Mouse (Mus musculus) left cerebral cortex, adult 11 months (tissue): Measurements from ENCODE around the gene Eif4e2.

Experiments used
- DNase-seq: peaks from one replicate; pipeline ENCODE4 v3.0.0; 2022; ENCODE audit warnings: low spot score

Eif4e2 gene

DNA sequence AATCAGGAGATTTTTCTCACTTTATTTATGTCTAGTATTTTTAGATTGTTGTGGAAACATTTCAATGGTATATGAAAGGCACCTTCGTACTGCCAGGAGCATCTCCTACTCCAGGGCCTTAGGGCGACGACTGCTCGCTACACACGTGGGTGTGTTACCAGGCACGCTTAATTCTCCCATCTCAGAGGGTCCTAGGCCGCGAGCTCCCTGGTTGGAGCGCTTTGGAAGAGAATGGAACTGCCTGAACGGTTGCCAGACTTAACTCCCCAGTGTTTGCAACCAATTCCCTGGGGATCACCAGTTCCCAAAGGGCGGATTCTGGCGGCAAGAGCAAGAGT, 50.1 kb downstream of the Eif4e2 start:
- no peak for DNase-seq

DNA sequence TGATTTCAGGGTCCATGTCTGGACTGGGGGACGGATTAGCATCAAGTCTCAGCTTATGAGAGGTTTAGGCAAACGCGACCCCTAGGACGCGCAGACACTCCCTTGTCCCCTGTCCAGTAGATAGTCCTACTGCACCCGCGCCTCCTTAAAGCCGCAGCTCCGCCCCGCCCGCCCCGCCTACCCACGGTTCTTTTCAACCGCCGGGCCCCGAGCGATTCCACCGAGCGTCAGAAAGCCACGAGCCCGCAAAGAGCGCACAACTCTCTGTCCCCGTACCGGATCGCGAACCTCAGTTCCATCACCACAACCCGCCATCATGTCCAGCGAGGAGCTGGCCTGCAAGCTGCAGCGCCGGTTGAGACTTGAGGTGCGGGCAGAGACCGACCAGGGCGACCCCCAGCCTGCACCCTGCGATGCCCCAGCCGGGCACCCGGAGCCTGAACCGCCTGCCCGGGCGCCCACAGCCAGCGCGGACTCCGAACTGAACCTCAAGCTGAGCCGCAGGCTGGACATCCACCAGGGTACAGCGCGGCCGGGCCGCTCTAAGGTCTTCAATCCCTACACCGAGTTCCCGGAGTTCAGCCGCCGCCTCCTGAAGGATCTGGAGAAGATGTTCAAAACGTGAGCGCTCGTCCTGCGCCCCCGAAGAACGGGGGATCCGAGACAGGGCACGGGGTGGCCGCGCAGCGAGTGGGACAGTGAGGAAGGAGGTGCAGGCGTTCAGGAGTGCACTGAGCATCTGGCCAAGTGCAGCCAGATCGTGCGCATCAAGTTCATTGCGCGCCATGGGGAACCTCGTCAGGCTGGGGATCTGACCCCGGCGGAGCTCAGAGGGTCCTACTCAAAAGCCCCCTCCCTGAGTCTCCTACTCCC, 50.7 kb downstream of the Eif4e2 start, which contains the start of gene Efhd1:
TSS of gene Efhd1 (plus strand) at position 230 of the 873 bp plus-strand sequence.
- DNase-seq: no peak

DNA sequence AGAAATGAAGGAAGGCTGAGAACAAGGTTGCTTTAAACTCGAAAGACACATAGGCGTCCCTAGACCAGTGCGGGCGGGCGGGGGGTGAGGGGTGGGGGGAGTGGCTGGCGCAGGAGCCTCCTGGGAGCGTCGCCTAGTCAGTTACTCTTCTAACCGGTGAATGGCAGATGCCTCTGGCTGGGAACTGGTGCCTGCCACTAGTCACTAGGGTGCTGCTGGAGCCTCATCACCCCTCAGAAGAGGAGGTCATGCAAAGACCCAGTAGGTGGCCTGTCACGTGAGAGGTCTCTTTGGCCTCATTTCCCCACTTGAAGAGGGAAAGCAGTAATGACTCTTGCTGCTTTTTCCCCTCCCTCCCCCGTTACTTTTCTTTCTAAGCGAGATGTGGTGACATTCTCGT, 51.5 kb downstream of the Eif4e2 start:
- DNase-seq: no peak

DNA sequence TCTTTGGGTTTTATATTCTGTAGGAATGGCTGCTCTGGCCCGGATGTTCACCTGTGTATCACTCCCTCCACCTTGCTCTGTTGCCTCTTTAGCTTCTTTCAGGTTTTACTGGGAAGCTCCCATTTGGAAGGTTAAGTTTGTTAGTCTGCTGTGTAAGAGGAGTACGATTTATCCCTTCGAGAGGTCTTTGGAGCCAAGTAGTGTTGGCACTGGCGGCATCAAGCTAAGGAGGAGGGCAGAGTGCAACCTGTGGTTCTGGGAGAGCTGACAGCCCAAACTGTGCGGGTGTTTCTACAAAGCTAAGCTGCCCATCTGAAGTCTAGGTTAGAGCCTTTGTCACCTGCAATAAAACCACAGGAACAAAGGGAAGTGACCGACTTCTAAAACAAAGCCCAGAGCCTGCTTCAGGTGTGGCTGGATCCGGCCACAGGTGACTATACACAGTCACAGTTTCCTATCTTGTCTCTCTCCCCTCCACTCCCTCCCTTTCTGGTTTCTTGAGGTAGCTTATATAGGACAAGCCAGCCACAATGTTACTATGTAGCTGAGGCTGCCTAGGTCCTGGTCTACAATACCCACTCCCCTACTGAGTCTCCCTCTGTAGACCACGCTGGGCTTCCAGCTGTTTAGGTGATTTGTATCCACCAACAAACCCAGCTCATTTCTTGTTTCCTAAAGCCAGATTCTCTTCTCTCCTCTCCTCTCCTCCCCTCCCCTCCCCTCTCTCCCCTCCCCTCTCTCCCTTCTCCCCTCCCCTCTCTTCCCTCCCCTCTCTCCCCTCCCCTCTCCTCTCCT, 52.8 kb downstream of the Eif4e2 start:
- DNase-seq: no peak

DNA sequence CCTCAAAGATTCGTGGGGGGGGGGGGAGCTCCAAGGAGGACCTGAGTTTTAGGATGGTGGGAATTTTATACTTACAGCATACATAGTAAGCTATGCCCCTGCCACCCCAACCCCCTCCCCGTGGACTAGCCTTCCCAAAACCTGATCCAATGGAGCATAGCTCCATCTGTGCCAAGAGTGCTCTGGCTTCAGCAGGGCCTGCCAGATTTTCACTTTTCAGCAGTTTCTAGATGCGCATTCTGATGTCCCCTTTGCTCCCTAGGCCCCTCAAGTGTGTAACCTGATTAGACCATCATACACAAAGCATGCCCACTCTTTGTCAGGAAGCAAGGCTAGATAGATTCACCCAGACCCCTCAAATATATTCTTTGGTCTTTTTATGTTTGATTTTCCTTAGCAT, 56.5 kb downstream of the Eif4e2 start:
- no peak for DNase-seq

DNA sequence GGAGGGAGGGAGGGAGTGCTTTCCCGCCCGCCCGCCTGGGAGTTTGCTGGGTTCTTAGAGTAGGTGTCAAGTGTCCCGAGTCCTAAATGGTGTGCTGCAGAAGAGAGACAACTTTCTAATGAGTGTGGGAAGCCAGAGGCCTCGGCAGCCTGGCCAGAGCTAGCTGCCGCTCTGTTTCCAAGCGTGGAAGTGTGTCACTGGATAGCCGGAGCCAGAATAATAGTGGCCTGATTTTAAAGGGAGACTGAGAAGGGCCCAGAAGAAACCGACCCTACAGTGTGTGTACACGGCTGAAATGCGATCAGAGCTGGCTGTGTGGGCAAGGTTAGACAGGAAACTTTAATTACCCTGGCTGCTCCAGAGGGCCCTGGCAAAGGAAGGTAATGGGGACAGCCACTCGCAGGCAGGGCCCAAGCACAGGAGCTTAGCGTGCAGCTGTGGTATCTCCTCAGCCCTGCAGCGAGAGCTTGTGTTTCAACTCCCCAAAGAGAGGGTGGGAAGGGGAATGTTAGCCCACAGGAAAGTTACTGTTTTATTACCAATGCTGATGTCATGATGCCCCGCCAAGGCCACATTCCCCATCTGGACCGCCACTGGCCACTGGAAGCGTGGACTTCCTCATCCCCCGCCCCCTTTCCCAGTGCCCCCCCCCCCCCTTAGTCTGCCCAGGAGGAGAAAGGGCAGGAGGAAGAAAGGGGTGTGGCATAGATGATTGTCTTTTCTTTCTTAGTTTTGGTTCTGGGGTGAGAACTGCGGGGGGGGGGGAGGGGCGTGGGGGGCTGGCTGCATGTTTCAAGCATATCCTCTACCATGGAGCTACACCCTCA, 57.1 kb downstream of the Eif4e2 start:
- DNase-seq: no peak

DNA sequence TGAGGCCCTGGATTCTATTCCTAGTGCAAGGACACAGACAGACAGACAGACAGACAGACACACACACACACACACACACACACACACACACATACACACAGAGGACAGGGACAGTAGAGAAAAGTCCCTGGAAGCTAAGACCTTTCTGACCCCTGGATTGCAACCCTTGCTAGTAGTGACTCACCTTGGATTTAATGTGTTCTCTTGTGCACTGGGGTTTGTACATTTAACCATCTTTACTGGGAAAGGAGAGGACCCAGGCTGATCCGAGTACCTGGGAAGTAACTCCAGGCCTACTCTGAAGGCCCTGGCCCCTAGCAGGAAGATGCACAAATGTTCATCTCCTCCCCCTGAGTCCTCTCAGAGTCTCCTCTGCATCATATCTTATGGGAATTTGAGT, 57.9 kb downstream of the Eif4e2 start:
- DNase-seq: no peak

DNA sequence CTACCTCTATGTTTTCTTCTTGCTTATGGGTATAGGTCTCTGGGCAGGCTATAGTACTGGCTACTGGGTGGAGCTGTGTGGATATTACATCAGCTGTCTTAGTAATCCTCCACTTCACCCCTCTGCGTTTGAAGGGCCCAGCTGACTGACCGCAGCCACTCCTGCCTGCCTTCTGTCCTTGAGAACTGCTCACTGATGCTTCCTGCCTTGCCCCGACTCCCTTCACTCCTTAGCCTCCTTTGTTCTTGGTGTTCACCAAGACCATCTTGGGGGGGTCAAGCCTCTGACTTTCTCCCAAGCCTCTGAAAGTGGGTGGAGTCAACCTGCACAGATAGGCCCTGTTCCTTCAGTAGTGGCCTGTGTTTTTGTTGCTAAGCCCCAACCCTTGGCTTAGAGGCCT, 58.7 kb downstream of the Eif4e2 start:
- no peak for DNase-seq

DNA sequence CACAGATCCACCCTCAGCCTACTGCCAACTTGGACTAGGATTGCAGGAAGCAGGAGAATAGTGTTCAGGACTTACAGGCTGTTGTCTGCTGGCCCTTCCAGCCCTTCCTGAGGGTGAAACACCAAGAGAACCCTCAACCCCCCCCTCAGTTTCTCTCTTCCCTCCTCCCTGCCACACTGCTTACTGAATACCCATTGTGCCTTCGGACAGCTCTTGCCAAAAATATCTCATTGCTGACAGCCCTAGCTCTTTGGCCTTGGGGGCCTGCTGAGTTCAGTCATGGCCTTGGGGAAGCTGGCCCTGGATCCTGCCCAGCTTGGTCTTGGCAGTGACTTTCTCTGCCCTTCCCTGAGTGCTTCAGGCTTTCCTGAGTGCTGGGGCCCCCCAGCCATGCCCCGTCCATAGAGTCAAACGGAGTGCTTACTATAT, 59.8 kb downstream of the Eif4e2 start:
- peak; percentile 54 for DNase-seq

DNA sequence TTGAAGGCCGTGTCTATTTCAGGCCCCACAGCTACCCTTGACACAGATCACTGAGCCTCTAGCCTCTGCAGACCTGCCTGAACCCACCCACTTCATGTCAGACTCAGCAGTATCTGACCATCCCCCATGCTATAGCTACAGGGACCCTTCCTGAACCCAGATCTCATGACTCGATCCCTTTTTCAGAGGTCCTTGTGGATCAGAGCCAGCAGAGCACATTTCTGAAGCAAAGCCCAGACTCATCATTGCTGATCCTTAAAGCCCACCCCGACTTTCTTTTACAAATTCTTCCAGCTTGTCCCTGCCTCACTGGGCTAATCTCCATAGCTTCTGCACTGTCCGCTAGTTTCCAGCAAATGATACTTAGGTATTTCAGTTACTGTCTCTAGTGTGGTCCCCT, 60.4 kb downstream of the Eif4e2 start:
- no peak for DNase-seq

DNA sequence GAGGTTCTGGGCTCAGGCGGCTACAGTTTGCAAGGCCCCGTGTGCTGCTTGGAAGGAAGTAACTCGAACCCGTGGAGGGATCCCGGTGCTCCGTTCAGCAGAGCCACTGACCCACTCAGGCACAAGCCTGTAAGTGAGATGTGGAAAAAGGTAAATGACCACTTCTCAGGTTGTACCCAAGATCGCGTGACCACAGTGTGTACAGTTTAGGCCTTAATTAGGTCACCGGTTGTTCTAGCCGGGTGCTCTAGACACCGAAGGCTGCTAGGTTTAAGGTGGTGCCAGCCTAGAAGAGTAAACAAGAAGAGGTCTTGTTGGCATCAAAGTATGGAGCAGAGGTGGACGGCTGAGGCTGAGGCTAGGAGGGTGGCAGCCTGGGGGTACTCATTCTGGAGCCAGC, 61.4 kb downstream of the Eif4e2 start:
- no peak for DNase-seq

DNA sequence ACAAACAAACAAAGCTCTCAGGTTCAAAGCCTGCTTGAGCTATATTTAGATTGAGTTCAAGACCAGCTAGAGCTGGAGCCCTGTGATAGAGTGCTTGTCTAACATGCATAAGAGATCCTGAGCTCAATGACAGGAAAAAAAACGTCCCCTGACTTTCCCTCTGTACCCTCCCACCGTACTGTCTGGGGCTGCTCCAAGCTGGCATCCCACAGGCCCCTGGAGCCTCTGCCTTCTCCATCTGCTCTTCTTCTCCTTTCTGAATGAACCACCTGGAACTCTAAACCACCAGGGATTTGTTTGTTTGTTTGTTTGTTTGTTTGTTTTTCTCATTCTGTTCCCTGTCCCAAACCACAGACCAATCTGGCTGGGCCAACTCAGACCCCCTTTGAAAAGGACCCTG, 62.3 kb downstream of the Eif4e2 start:
- DNase-seq: no peak

DNA sequence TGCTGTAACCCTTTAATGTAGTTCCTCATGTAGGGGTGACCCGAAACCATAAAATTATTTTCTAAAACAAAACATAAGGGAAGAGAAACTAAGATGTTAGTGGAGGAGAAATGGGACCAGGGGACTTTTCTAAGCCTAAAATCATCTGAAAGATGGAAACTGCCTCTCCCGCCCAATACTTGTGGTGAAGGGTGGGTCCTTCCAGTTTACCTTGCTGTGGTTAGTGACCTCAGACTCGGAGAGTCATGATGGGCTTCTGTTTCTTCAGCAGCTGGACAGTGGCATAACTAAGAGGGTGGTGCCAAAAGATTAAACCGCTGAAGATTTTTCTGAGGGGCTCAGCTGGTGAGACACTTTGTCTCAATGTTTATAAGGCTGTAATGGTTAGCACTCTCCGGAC, 66.6 kb downstream of the Eif4e2 start:
- DNase-seq: no peak

DNA sequence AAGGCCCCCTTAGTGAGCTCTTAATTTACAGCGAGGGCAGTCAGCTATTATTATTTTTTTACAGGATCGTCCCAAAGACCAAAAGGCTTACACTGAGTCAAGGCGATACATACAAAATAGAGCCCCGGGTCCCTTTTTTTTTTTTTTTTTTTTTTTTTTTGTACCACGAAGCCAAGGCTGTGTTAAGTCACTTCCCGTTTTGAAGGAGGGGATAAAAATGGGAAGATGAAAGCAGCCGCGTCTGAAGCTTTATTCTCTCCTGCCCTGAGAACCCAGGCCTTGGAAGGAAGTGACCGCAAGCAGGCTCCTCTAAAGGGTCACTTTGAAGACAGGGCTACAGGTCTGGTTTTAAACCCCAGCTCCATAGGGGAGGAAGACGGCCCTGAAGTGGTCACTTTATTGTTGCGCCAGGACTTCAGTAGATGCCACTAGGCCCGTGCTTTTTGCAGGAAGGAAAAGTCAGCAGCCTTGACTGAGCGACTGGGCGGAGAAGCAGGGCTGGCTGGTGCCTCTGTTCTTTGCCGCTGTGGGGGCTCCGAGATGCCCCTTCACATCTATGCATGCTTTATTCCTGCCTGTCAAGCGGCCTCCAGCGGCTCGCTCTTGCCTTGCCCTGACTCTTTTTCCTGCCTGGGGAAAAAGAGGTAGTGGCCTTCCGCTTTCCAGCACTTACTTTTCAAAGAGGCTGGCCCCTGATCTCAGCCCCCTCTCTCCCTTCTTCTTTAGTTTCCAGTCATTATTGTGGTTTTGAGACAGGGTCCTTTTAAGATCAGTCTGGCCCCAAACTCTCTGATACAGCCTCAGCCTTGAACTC, 68.1 kb downstream of the Eif4e2 start:
- DNase-seq: no peak

DNA sequence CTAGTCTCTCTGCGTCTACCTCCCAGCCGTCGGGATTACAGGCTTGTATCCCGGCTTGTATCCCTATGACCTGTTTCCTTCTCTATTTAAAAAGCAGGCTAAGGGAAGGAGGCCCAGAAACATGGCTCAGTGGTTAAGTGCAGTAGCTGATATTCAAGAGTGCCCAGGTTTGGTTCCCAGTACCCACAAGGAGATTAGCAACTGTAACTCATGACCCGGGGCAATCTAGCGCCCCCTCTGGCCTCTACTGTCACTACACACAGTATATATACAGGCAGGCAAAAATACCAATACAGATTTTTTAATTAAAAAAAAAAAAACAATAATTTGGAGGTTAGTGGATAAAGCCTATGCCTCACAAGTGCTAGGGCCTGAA, 68.7 kb downstream of the Eif4e2 start:
- DNase-seq: no peak

DNA sequence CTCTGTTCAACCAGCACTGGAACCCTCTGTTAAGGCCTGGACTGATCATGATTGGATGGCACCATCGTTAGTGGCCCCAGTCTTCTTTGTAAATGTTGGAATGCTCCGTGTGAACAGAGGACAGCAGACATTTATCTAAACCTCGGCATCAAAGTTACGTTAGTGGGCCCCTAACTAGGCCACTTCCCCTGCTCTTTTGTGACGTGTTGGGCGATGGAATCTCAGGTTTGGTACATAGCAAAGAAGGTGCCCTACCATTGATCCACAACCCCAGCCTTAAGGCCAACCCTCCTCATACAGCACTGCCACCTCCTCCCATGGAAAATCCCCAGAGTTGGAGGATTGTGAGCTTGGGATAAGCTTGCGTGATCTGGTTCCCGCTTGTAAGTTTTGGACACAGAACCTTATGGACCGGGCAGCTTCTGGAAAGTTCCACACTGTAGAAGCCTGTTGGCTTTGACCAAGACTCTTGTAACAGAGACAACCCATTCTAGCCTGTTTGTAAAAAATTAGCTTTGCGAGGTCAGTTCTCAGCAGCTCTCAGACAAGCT, 69.8 kb downstream of the Eif4e2 start:
- DNase-seq: no peak

DNA sequence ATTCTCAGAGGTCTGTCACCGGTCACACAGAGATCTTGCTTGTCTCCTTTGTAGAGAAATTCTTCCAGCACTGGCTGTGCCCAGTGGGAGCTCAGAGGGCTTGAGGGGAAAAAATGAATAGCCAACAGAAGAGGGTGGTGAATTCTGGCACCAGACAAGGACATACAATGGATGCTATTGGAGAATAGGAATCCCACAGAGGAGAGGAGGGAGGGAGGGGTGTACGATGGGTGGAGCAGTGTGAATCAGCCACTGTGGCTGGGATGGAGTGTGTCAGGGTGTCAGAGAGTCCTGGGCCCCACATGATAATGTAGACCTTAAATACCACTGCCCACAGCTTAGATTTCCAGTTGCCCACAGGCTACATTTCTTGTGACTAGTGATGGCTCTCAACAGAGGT, 73.4 kb downstream of the Eif4e2 start:
- DNase-seq: no peak
